Mouse (Mus musculus) E14TG2a.4 (cell line): Measurements from ENCODE around the gene Thbd.

ENCODE experiments used
- CTCF ChIP-seq: conservative IDR thresholded peaks from 2 replicates; pipeline ENCODE4 v1.5.1; 2014; ENCODE audit warnings: low read length
- NANOG ChIP-seq: IDR thresholded peaks from 2 replicates; pipeline ENCODE4 v1.6.1; 2014; ENCODE audit warnings: borderline replicate concordance, low read length, mixed read lengths
- POU5F1 ChIP-seq: IDR thresholded peaks from 2 replicates; pipeline ENCODE4 v1.6.1; 2014; ENCODE audit warnings: low read length, borderline replicate concordance

DNA sequence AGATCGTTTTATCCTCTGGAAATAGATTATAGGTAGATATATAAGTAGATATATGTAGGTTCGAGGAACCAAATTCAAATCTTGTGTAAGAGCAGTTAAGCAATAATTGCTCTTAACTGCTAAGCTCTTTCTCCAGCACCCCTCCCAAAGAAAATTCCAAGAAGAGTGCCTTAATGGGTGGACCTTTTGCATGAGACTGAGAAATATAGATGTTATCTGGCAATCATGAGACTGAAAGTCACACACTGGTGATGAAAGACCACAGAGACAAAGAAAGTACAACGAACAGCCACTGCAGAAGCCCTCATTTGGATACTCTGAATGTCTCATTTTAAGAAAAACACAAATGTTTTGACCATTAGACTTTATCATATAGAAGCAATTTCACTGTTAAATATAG, 20.5 kb upstream of the Thbd start:
- no peak for TF ChIP-seq CTCF
- TF ChIP-seq NANOG = no peak
- no peak for TF ChIP-seq POU5F1
